Mouse (Mus musculus) lung, postnatal 0 days (tissue): ENCODE results near the gene Adcyap1. TPM values are rescaled to one million over a fixed set of nuclear protein-coding genes. Genes with fewer than 3 reads are reported as not detected.

Experiments
- ATAC-seq: fragments of 200-750 bp; cut with Nextera tagmentation; 2 replicates; pipeline ENCODE4 v1.8.0; 2017; ENCODE audit warnings: moderate library complexity
- DNase-seq: peaks from one replicate; pipeline ENCODE4 v3.0.0-alpha.2; 2016; ENCODE audit warnings: low spot score
- H3K27ac ChIP-seq: fragments of 300-500 bp; sonication (generic); 2 replicates; pipeline ENCODE4 v1.5.1; 2014; ENCODE audit warnings: antibody characterized with exemption, mild to moderate bottlenecking, low read length, mixed read lengths
- H3K27me3 ChIP-seq: fragments of 300-500 bp; sonication (generic); replicated peaks from 2 replicates; pipeline ENCODE4 v1.6.1; 2014; ENCODE audit warnings: low read length, mixed read lengths; ENCODE audit not compliant: insufficient read depth
- H3K36me3 ChIP-seq: fragments of 300-500 bp; sonication (generic); 2 replicates; pipeline ENCODE4 v1.6.1; 2014; ENCODE audit warnings: low read length, mixed read lengths; ENCODE audit not compliant: insufficient read depth
- H3K4me1 ChIP-seq: fragments of 300-500 bp; sonication (generic); 2 replicates; pipeline ENCODE4 v1.6.1; 2014; ENCODE audit warnings: antibody characterized with exemption, low read depth, low read length, mixed read lengths; ENCODE audit not compliant: insufficient read depth
- H3K4me2 ChIP-seq: fragments of 300-500 bp; sonication (generic); replicated peaks from 2 replicates; pipeline ENCODE4 v1.6.1; 2014; ENCODE audit warnings: low read depth, mild to moderate bottlenecking, low read length, moderate library complexity, mixed read lengths
- H3K4me3 ChIP-seq: fragments of 300-500 bp; sonication (generic); 2 replicates; pipeline ENCODE4 v1.5.1; 2014; ENCODE audit warnings: low read depth, low read length
- H3K9ac ChIP-seq: fragments of 300-500 bp; sonication (generic); replicated peaks from 2 replicates; pipeline ENCODE4 v1.6.1; 2014; ENCODE audit warnings: low read depth, mild to moderate bottlenecking
- H3K9me3 ChIP-seq: fragments of 300-500 bp; sonication (generic); 2 replicates; pipeline ENCODE4 v1.6.1; 2016; ENCODE audit warnings: low read length, mixed read lengths
- CTCF ChIP-seq: IDR thresholded peaks from 2 replicates; pipeline ENCODE4 v1.5.1; 2016; ENCODE audit warnings: antibody characterized with exemption, mild to moderate bottlenecking
- EP300 ChIP-seq: IDR thresholded peaks from 2 replicates; pipeline ENCODE4 v1.6.1; 2016; ENCODE audit warnings: antibody characterized with exemption, mild to moderate bottlenecking, control low read depth
- WGBS: fragments of 180-500 bp; shearing (Covaris S2); extraction: QIAGEN DNeasy Blood & Tissue Kit; methylation state at CpG from one replicate; pipeline ENCODE4 v1.1.7; 2014; 5-methylcytosine and 5-hydroxymethylcytosine counted together
- polyA plus RNA-seq: library from polyadenylated mRNA; unstranded; fragments of >200 nt; fragmentation: Nextera tagmentation; extraction: Ambion mirVana; gene quantifications from 2 replicates; pipeline ENCODE4 v1.2.1, GENCODE M21; 2015

Gene Adcyap1
- polyA plus RNA-seq, 1 experiment from 2014 or later, result 0.20 TPM

DNA sequence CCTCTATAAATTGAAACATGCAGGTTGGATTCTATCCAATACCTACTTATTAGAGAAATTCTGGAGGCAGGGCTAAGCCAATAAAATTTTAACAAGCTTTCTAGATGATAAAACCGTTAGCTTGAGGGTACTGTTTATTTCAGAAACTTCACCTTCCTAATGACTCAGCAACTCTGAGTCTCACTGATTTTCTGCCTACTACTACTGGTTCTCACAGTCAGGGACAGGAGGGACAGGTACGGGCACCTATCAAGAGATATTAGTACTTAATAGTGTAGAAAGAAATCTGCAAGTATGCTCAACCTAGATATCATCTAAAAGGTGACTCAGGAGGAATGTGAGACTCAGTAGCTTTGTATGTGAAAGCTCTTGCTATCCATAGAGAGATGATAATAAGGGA is 19.8 kb downstream of the Adcyap1 start:
- no peak overlapping the region for H3K4me2 ChIP-seq
- H3K27me3 ChIP-seq, result no peaks in the 10 kb centered on the region
- H3K4me1 ChIP-seq, result no peaks in the 10 kb centered on the region
- no peaks in the 10 kb centered on the region for H3K9me3 ChIP-seq
- ATAC-seq (no peak), DNase-seq (no peak)
- no peaks in the 10 kb centered on the region for H3K36me3 ChIP-seq
- 56% methylated on average over 2 of the region's 2 CpGs for WGBS
- TF ChIP-seq CTCF (no peak), EP300 (no peak)
- H3K9ac ChIP-seq, result no peak overlapping the region
- no peak overlapping the region for H3K4me3 ChIP-seq
- H3K27ac ChIP-seq, result no peak overlapping the region

DNA sequence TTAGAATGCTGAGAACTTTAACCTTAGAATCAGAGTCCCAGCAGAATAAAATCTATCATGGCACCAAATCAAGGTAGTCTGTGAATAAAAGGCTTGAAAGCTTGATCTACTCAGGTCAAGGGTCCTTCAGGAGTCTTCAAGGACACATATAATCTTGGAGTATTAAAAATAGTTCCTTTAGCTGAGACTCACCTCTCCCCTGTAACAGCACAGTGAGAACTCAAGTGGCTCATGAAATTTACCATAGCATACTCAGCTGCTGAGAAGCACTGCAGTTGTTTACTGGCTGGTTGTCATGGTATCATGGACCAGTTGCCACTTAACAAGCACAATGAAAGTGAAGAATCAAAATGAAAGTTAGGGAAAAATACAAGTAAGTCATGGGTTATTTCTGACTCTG is 38.5 kb downstream of the Adcyap1 start:
- DNase-seq, result peak; percentile 74
- TF ChIP-seq CTCF (no peak), EP300 (no peak)
- H3K9me3 ChIP-seq, result no peaks in the 10 kb centered on the region
- no peak overlapping the region for H3K4me3 ChIP-seq
- no peaks in the 10 kb centered on the region for H3K36me3 ChIP-seq
- peak; percentile 95 for ATAC-seq
- no peak overlapping the region for H3K9ac ChIP-seq
- H3K27me3 ChIP-seq, result no peaks in the 10 kb centered on the region
- H3K4me2 ChIP-seq, result no peak overlapping the region
- H3K4me1 ChIP-seq, result no peaks in the 10 kb centered on the region
- no peak overlapping the region for H3K27ac ChIP-seq
